Mouse (Mus musculus): Measurements from ENCODE around the gene Tex16. TPM values are rescaled to one million over a fixed set of nuclear protein-coding genes. Genes with fewer than 3 reads are reported as not detected.

The Tex16 gene
- total RNA-seq (2021): under 1 TPM in 1 of 2 experiments, not detected in 1; 0.13 TPM
- long read RNA-seq: 0 reads

- no peak for DNase-seq (ENCODE audit: low spot score in 2 of 2)
Measured at GRCm38 (mm10) chrX:112010707-112011106, at the start of gene Tex16. Tex16 (plus strand) TSS chrX:112011007.

- DNase-seq (ENCODE audit: low spot score in 2 of 2): no peak
Measured at GRCm38 (mm10) chrX:111999661-112000060, 11.1 kb upstream of the Tex16 start.

Other genes with a start within 250 kb of the Tex16 start
- gene Gm45194, start 119.6 kb upstream of the Tex16 start, total RNA-seq (2021): under 1 TPM in 1 of 2 experiments, not detected in 1; 0.46 TPM
- not detected for gene 4933403O08Rik, start 228.0 kb downstream of the Tex16 start, total RNA-seq (2021)